Mouse (Mus musculus): ENCODE measurements at regions not wholly inside any gene's neighbourhood (a gene's known extent, or its start where the extent isn't known, plus 50 kb on each side); places are given as distances from the start of the nearest gene placed in this dataset.

DNA sequence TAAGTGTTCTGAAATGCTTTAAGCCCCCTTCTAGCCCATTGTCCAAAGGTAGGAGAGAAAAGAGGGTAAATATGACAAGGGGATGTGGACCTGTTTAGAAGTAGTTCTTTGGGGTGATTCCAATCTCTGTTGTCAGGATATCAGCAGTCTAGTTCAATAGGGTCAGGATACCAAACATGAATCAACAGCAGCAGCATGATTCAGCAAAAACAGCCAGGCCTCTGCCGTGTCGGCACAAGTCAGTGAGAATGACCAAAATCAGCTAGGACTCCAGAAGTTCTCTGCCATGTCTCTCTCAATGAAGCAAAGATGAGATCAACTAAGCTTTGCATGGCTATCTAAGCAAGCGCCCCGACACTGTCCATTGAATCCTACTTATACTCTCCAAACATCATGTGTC, 97.5 kb upstream of the Peli1 start:
- H3K9ac ChIP-seq = no peak overlapping the region
- H3K9me3 ChIP-seq (replicated peaks) = 0 out of 2 replicates have a peak, but pooled peaks cover 3% of the 10 kb centered on the region
- H3K4me1 ChIP-seq = no peaks in the 10 kb centered on the region
- no peak overlapping the region for H3K4me3 ChIP-seq
- H3K27ac ChIP-seq = no peak overlapping the region
- H3K36me3 ChIP-seq = no peaks in the 10 kb centered on the region
- no peak for ATAC-seq (ENCODE audit: low FRiP score)
- 99% methylated on average over 4 of the region's 4 CpGs for WGBS
- no peak overlapping the region for H3K4me2 ChIP-seq (replicated peaks)
- H3K27me3 ChIP-seq = no peaks in the 10 kb centered on the region

DNA sequence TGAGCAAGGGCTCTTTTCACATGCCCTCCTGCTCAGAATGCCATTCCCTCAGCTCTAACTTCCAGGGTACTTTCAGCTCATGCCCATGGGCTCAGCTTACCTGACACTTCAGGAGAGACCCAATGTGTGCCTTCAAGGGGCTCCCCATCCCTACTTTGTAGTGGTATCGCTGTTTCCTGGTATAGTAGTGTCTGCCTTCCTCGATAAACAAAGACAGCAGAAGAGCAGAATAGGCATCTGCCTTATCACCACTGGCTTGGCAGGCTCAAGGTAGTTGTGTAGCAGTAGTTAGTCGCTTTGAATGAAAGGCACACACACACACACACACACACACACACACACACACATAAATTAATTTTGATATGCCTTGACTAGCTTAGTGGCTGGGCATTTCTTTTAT, 89.7 kb upstream of the Peli1 start:
- no peak overlapping the region for H3K4me2 ChIP-seq (replicated peaks)
- WGBS = 92% methylated on average over 3 of the region's 3 CpGs
- no peaks in the 10 kb centered on the region for H3K36me3 ChIP-seq
- no peak overlapping the region for H3K27ac ChIP-seq
- H3K9me3 ChIP-seq (replicated peaks) = 0 out of 2 replicates have a peak, but pooled peaks cover 3% of the 10 kb centered on the region
- H3K4me1 ChIP-seq = no peaks in the 10 kb centered on the region
- H3K27me3 ChIP-seq = no peaks in the 10 kb centered on the region
- no peak overlapping the region for H3K4me3 ChIP-seq
- H3K9ac ChIP-seq = no peak overlapping the region
- ATAC-seq (ENCODE audit: low FRiP score) = no peak

DNA sequence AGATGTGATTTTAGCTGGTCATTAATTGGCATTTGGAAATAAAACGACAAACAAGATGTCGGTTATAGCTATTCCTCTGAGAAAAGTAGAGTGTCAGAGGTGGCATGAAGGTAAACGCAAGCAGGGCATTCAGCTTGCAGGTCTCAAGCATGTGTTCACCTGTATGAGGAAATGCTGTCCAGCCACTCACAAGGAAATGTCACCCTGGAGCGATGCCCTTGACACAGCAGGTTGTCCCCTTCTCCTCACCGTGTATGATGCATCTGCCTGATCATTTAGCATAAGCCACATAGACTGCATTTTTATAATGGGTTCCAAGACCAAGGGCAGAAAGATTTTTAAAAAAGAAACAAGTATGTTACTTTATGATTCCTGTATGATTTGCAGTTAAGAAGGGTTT, 83.9 kb upstream of the Peli1 start:
- no peak overlapping the region for H3K27ac ChIP-seq
- peaks cover 5% of the 10 kb centered on the region; the same call in 1 of the 2 replicates for H3K4me1 ChIP-seq
- H3K36me3 ChIP-seq = no peaks in the 10 kb centered on the region
- ATAC-seq (ENCODE audit: low FRiP score) = no peak
- H3K9me3 ChIP-seq (replicated peaks) = no peaks in the 10 kb centered on the region
- 92% methylated on average over 5 of the region's 5 CpGs for WGBS
- no peak overlapping the region for H3K9ac ChIP-seq
- no peaks in the 10 kb centered on the region for H3K27me3 ChIP-seq
- H3K4me3 ChIP-seq = no peak overlapping the region
- no peak overlapping the region for H3K4me2 ChIP-seq (replicated peaks)

DNA sequence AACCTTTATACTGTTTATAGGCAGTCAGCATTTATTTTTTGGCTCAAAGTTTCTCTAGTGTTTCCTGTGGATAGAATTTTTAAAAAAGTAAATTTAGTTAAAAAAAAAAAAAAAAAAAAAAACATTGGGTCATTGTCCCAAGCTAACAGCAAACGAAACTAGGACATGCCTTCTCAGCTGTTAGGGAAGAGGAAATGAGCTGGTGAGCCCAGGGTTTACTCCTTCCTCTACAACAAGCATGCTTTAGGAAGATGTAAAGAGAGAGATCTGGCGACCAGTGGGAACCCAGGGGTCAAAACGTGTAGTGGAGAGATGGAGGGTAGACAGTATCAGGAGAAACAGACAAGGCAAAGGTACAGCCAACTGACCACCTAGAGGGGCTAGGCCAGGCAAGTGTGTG, 81.6 kb upstream of the Peli1 start:
- no peak for ATAC-seq (ENCODE audit: low FRiP score)
- Histone ChIP-seq H3K4me3 (no peak overlapping the region), H3K4me1 (peaks cover 5% of the 10 kb centered on the region; the same call in 1 of the 2 replicates), H3K9me3 (replicated peaks) (no peaks in the 10 kb centered on the region), H3K27me3 (no peaks in the 10 kb centered on the region), H3K27ac (no peak overlapping the region), H3K4me2 (replicated peaks) (no peak overlapping the region), H3K9ac (no peak overlapping the region), H3K36me3 (no peaks in the 10 kb centered on the region)
- WGBS = 84% methylated on average over 3 of the region's 3 CpGs

DNA sequence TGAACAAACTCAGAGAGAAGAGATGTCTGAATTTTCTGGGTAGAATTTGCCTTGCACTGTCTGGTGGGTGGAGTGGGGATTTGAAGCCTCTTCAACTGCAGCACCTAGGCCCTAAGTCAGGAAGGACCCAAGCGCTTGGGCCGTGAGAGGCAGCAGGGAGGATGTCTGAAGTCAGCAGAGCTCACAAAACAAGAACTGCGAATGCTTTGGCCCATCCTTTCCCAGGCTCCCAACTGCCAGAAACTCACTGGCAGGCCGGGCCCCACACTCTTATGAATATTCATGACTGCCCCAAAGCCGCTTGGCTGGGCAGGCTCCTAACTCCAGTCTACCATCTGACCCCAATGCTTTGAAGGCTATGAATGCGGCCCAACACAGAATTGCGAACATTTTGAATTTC, 80.2 kb upstream of the Peli1 start:
- WGBS = 15% methylated on average over 7 of the region's 7 CpGs
- H3K36me3 ChIP-seq = no peaks in the 10 kb centered on the region
- H3K27ac ChIP-seq = no peak overlapping the region
- H3K4me3 ChIP-seq = no peak overlapping the region
- peak; percentile 68 for ATAC-seq (ENCODE audit: low FRiP score)
- H3K4me2 ChIP-seq (replicated peaks) = no peak overlapping the region
- H3K9ac ChIP-seq = no peak overlapping the region
- no peaks in the 10 kb centered on the region for H3K9me3 ChIP-seq (replicated peaks)
- H3K4me1 ChIP-seq = peaks cover 5% of the 10 kb centered on the region; the same call in 1 of the 2 replicates
- H3K27me3 ChIP-seq = no peaks in the 10 kb centered on the region; the same call in 1 of the 2 replicates

DNA sequence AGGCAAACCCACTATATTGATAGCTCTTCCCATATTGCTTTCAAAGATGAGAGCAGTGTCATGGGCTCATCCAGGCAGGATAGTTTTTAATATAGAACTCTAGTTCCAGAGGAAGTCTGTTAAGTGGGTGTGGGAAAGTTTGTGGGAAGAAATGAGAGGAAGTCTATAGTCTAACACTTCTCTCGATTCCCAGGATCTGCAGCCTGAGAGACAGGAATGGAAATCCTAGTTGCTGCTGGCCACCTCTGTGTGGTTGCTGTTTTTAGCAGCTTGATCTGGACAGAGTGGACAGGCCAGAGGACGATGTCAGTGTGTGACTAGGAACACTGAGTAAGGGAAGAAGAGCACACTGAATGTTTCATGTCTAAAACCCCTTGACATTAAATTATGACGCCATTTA, 76.8 kb upstream of the Peli1 start:
- no peak for ATAC-seq (ENCODE audit: low FRiP score)
- Histone ChIP-seq H3K9ac (no peak overlapping the region), H3K36me3 (no peaks in the 10 kb centered on the region), H3K27me3 (peaks cover 9% of the 10 kb centered on the region), H3K4me3 (no peak overlapping the region), H3K4me1 (peaks cover 17% of the 10 kb centered on the region), H3K27ac (no peak overlapping the region), H3K9me3 (replicated peaks) (no peaks in the 10 kb centered on the region), H3K4me2 (replicated peaks) (no peak overlapping the region)
- 78% methylated on average over 3 of the region's 3 CpGs for WGBS

DNA sequence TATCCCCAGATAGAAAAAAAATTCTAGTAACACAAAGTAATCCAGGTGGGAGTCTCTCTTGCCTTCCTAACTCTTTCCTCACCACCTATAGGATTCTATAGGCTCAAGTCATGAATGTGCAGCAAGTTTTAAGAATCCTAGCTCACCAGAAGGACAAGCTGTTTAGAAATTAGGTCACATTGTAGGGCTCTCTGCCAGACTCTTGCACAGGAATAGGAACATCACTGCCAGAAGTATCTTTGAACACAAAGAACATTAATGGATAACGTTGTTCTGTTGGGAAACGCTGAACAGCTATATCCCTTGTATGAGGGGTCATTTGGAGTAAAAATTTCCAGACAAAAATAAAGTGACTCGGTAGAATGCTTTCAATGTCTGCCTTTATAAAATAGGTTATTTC, 75.6 kb upstream of the Peli1 start:
- WGBS = 92% methylated on average over 3 of the region's 3 CpGs
- Histone ChIP-seq H3K4me1 (peaks cover 17% of the 10 kb centered on the region), H3K4me2 (replicated peaks) (no peak overlapping the region), H3K4me3 (no peak overlapping the region), H3K27me3 (peaks cover 9% of the 10 kb centered on the region), H3K9me3 (replicated peaks) (no peaks in the 10 kb centered on the region), H3K27ac (no peak overlapping the region), H3K36me3 (no peaks in the 10 kb centered on the region), H3K9ac (no peak overlapping the region)
- no peak for ATAC-seq (ENCODE audit: low FRiP score)

DNA sequence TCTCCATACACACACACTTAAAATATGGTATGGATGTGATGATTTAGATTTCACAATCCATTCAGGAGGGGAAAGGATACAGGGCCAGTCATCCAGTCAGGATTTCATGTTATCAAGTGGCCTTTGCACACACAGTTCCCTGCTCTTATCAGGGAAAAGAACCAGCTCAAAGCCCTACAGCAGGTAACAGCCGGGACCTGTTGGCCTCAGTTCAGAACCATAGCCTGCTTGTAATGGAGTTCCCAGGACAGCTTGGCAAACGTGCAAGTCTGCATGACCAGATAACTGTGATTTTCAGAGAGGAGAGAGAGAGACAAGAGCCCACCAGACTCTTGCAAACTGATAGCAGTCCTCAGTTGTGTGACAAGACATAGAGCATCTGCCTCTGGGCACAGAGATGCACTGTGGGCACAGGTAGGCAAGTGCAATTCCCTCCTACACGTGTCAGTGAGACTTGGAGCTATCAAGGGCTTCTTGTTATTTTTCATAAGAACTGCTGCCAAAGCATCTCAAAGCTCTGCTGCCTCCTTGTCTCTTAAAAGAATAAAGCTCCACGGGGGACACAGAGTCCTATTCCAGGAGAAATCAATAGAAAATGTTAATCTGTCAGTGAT, 74.9 kb upstream of the Peli1 start:
- Histone ChIP-seq H3K4me3 (no peak overlapping the region), H3K36me3 (no peaks in the 10 kb centered on the region), H3K4me2 (replicated peaks) (no peak overlapping the region), H3K4me1 (peaks cover 12% of the 10 kb centered on the region), H3K27me3 (peaks cover 9% of the 10 kb centered on the region), H3K27ac (no peak overlapping the region), H3K9me3 (replicated peaks) (no peaks in the 10 kb centered on the region), H3K9ac (no peak overlapping the region)
- ATAC-seq (ENCODE audit: low FRiP score) = no peak
- 26% methylated on average over 4 of the region's 4 CpGs for WGBS

DNA sequence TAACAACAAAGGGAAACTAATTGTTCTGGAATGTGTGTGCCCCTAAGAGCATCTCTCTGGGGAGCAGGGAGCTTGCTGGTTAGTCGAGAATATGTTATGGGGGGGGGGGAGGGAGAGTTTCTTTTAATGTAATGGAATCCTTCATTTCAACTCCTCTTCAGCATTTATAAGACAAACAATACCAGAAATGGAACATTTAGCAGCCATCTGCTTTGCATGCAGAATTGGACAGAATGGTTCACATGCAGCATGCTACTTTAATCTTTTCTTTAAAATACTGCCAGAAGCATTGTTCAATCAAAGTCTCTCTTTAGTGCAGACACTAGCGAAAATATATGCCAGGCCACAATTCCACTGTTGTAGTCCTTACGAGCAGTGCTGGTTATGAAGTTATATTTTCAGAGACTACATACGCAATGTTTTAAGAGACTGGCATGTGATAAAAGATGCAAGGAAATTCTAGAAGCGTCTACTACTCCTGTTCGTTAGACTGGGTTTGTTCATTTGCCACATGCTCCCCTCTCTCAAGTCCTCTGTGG, 74.2 kb upstream of the Peli1 start:
- peaks cover 9% of the 10 kb centered on the region for H3K27me3 ChIP-seq
- H3K9ac ChIP-seq = no peak overlapping the region
- H3K36me3 ChIP-seq = no peaks in the 10 kb centered on the region
- ATAC-seq (ENCODE audit: low FRiP score) = no peak
- H3K4me3 ChIP-seq = no peak overlapping the region
- H3K4me2 ChIP-seq (replicated peaks) = no peak overlapping the region
- peaks cover 12% of the 10 kb centered on the region for H3K4me1 ChIP-seq
- H3K27ac ChIP-seq = no peak overlapping the region
- 60% methylated on average over 6 of the region's 6 CpGs for WGBS
- no peaks in the 10 kb centered on the region for H3K9me3 ChIP-seq (replicated peaks)

DNA sequence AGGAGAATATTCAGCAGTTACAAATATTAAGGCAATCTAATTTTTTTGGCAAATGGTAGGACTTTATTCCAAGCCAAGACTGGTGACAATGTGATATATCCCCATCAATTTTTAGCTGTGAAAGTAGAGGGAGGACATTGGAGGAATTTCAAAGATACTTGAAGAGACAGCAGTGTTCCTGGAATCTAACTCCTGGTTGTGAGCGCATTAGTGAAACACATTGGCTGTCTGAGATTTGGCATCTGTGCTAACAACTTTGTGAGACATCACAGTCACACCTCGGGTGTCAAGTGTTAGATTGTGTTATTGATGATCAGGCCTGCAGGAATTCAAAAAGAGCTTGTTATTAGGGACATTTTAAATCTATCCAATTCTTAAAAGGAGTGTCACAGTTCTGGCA, 71.3 kb upstream of the Peli1 start:
- H3K4me2 ChIP-seq (replicated peaks) = no peak overlapping the region
- H3K27ac ChIP-seq = no peak overlapping the region
- H3K4me1 ChIP-seq = peaks cover 12% of the 10 kb centered on the region
- H3K4me3 ChIP-seq = no peak overlapping the region
- H3K9ac ChIP-seq = no peak overlapping the region
- no peaks in the 10 kb centered on the region for H3K9me3 ChIP-seq (replicated peaks)
- 84% methylated on average over 2 of the region's 2 CpGs for WGBS
- no peaks in the 10 kb centered on the region for H3K36me3 ChIP-seq
- no peak for ATAC-seq (ENCODE audit: low FRiP score)
- peaks cover 9% of the 10 kb centered on the region for H3K27me3 ChIP-seq

DNA sequence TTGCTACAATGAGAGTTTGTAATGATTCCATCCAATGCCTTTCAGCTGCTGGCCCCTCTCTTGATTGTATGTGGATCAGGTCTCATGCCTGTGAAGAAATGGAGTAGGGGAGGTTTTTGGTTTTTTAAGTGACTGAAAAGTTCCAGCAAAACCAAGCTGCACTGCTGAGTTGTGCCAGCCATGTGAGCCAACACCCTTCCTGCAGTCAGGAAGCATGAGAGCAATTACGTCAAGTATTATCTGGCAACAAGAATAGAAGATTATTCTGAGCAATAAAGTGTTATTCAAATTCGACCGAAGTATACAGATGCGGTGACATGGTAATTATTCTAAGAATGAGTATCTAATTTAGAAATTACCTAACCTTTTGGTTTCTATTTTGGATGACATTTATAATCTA, 67.0 kb upstream of the Peli1 start:
- H3K27ac ChIP-seq = no peak overlapping the region
- H3K36me3 ChIP-seq = no peaks in the 10 kb centered on the region
- no peaks in the 10 kb centered on the region for H3K4me1 ChIP-seq
- no peak overlapping the region for H3K4me2 ChIP-seq (replicated peaks)
- H3K9ac ChIP-seq = no peak overlapping the region
- H3K9me3 ChIP-seq (replicated peaks) = no peaks in the 10 kb centered on the region
- no peak overlapping the region for H3K4me3 ChIP-seq
- 93% methylated on average over 4 of the region's 4 CpGs for WGBS
- ATAC-seq (ENCODE audit: low FRiP score) = no peak
- H3K27me3 ChIP-seq = no peaks in the 10 kb centered on the region; the same call in 1 of the 2 replicates

DNA sequence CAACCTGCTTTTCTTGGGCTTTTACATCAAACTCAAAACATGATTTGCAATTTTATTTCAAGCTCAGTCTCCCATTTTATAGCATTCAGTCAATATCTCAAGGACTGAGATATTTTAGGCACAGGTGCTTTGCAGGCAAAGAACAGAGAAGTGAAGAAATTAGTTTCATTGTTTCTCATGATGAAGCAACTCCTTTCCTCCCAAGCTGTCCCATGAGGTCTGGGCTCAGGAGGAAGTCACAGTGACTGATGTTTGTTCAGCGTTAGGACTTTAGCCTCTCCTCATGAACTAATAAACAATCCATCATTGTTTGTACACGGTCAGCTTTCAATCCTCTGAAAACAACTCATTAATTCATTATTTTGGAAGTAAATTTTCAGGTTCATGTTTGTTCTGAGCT, 66.6 kb upstream of the Peli1 start:
- Histone ChIP-seq H3K36me3 (no peaks in the 10 kb centered on the region), H3K27ac (no peak overlapping the region), H3K9me3 (replicated peaks) (no peaks in the 10 kb centered on the region), H3K4me1 (no peaks in the 10 kb centered on the region), H3K4me2 (replicated peaks) (no peak overlapping the region), H3K9ac (no peak overlapping the region), H3K4me3 (no peak overlapping the region), H3K27me3 (no peaks in the 10 kb centered on the region; the same call in 1 of the 2 replicates)
- no peak for ATAC-seq (ENCODE audit: low FRiP score)
- WGBS = 47% methylated on average over 2 of the region's 2 CpGs

DNA sequence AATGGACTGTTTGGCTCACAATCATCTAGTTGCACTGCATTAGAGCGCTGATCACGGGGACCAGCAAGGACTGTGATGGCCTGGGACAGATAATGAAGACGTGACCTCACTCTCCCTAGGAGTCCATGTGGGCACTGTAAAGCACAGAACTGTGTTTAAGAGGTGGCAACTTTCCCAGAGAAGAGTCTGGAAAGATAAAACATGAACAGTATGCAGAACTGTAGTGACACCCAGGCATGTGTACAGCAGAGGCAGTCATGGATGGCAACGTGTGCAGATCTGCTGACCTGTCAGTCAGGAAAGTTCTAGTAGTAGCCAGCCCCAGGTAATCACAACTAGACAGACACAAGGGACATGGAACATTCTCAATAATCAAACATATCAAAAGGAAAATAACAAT, 63.8 kb upstream of the Peli1 start:
- H3K4me1 ChIP-seq = no peaks in the 10 kb centered on the region
- H3K9me3 ChIP-seq (replicated peaks) = peaks cover 11% of the 10 kb centered on the region; the same call in 1 of the 2 replicates
- no peaks in the 10 kb centered on the region for H3K27me3 ChIP-seq
- no peak overlapping the region for H3K9ac ChIP-seq
- H3K36me3 ChIP-seq = no peaks in the 10 kb centered on the region
- H3K4me3 ChIP-seq = no peak overlapping the region
- ATAC-seq (ENCODE audit: low FRiP score) = no peak
- no peak overlapping the region for H3K27ac ChIP-seq
- WGBS = 89% methylated on average over 4 of the region's 4 CpGs
- H3K4me2 ChIP-seq (replicated peaks) = no peak overlapping the region
